8 mouse cellular contexts compared by ENCODE assay signal in the genomic region with DNA sequence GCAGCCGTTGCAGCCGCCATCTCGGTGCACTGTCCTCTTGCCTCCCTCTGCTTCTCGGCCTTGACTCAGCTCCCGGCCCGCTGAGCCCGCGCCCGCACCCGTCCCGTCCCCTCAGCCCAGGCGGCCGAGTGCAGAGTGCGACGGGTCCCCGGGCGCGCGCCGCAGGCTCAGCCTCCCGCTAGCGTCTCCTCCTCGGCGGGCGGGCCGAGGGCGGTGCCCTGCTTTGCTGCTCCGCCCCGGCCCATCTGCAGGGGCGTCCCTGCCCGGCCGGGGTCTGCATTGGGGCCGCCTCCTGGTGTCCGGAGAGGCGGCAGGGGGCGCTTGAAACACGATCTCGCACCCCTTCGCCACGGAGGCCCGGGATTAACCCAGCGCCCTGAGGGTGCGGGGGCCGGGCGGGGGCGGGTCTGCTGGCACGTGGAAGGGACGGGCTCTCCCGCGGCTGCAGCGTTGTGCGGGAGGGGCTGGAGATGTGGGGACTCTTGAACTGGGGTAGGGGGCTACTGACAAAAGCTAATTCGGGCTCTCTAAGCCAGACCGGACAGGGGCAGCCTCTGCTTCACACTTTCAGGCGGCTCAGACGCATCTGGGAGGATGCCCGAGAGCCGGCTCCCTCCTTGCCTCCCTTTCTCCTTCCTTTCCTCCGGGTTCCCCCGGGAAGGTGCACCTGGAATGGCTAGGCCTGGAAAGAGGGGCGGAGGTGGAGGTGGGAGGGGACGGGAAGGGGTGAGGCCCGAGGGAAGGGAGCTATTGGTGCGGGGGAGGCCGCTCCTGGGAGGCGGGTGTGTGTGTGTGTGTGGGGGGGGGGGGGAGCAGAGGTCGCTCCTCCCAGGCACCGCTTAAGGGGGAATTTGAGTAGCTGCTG. TPM values are rescaled to one million over a fixed set of nuclear protein-coding genes. Genes with fewer than 3 reads are reported as not detected.
A peak's percentile ranks its signal among the peaks of the same experiment; 100 is the strongest.
DNase-seq lines count a peak whose midpoint lies in the region; ATAC-seq and TF ChIP-seq lines count a peak whose summit lies in the region.

No protein-coding gene starts in this region.

- under 1% methylated on average over 58 of the region's 68 CpGs for WGBS in intestine, postnatal 0 days
- under 1% methylated on average over 68 of the region's 68 CpGs for WGBS in limb, embryonic 12.5 days
- WGBS in midbrain, embryonic 12.5 days = under 1% methylated on average over 63 of the region's 68 CpGs
- WGBS in spleen, adult 2 months = under 1% methylated on average over 61 of the region's 68 CpGs

- H3K27me3 ChIP-seq in intestine, postnatal 0 days (replicated peaks; ENCODE audit: control insufficient read depth, insufficient read depth, low read length) = no peaks in the 10 kb centered on the region
- H3K27me3 ChIP-seq in limb, embryonic 12.5 days = no peaks in the 10 kb centered on the region
- no peaks in the 10 kb centered on the region for H3K27me3 ChIP-seq in midbrain, embryonic 12.5 days
- H3K27me3 ChIP-seq in spleen, adult 2 months (ENCODE audit: control insufficient read depth, insufficient read depth, low read length) = no peaks in the 10 kb centered on the region

- no peaks in the 10 kb centered on the region for H3K9me3 ChIP-seq in intestine, postnatal 0 days (ENCODE audit: control insufficient read depth)
- no peaks in the 10 kb centered on the region for H3K9me3 ChIP-seq in limb, embryonic 12.5 days
- H3K9me3 ChIP-seq in midbrain, embryonic 12.5 days = no peaks in the 10 kb centered on the region

- no peak for TF ChIP-seq POLR2A in spleen, adult 2 months (IDR thresholded peaks at IDR 0.05; ENCODE audit: low read depth, low read length)

- peak; percentile 56 for TF ChIP-seq CTCF in intestine, postnatal 0 days (IDR thresholded peaks at IDR 0.05; ENCODE audit: low read depth)
- TF ChIP-seq CTCF in spleen, adult 2 months (IDR thresholded peaks at IDR 0.05; ENCODE audit: extremely low read depth, insufficient read depth, insufficient read length, insufficient replicate concordance) = no peak

- peak; percentile 81 for DNase-seq in layer of hippocampus, adult 11-12 months (ENCODE audit: low spot score)
- no peak for DNase-seq in layer of hippocampus, adult 9-10 months (ENCODE audit: low spot score)
- DNase-seq in embryo, embryonic 9.5 days (ENCODE audit: extremely low spot score) = peak; percentile 92
- DNase-seq in spleen, adult 2 months (ENCODE audit: low read depth in 1 of 2, low spot score in 2 of 2) = peak in 1 of 2 experiments; percentile 58

- peak overlapping the region; percentile 62 for H3K9ac ChIP-seq in intestine, postnatal 0 days (ENCODE audit: low read depth, low read length)
- H3K9ac ChIP-seq in limb, embryonic 12.5 days (replicated peaks) = peak overlapping the region; percentile 80
- peak overlapping the region; percentile 78 for H3K9ac ChIP-seq in midbrain, embryonic 12.5 days (replicated peaks)

- H3K36me3 ChIP-seq in intestine, postnatal 0 days (ENCODE audit: control insufficient read depth, insufficient read depth) = peaks cover 25% of the 10 kb centered on the region
- peaks cover 41% of the 10 kb centered on the region for H3K36me3 ChIP-seq in limb, embryonic 12.5 days
- peaks cover 33% of the 10 kb centered on the region for H3K36me3 ChIP-seq in midbrain, embryonic 12.5 days
- H3K36me3 ChIP-seq in spleen, adult 2 months (ENCODE audit: control insufficient read depth, insufficient read depth, low read length) = peaks cover 2% of the 10 kb centered on the region; the same call in 1 of the 2 replicates

- H3K4me3 ChIP-seq in intestine, postnatal 0 days (ENCODE audit: low read depth, low read length) = peak overlapping the region; percentile 68
- H3K4me3 ChIP-seq in limb, embryonic 12.5 days (replicated peaks) = peak overlapping the region; percentile 66
- peak overlapping the region; percentile 61 for H3K4me3 ChIP-seq in midbrain, embryonic 12.5 days
- peak overlapping the region; percentile 74 for H3K4me3 ChIP-seq in spleen, adult 2 months (ENCODE audit: extremely low read depth, insufficient read depth, insufficient read length)

- 0 out of 2 replicates have a peak, but pooled peaks cover 5% of the 10 kb centered on the region for H3K4me1 ChIP-seq in intestine, postnatal 0 days (replicated peaks; ENCODE audit: control insufficient read depth, insufficient read depth, low read length)
- peaks cover 35% of the 10 kb centered on the region for H3K4me1 ChIP-seq in limb, embryonic 12.5 days (replicated peaks)
- peaks cover 40% of the 10 kb centered on the region for H3K4me1 ChIP-seq in midbrain, embryonic 12.5 days
- H3K4me1 ChIP-seq in spleen, adult 2 months (ENCODE audit: control insufficient read depth, insufficient read depth, insufficient read length) = peaks cover 4% of the 10 kb centered on the region; the same call in 1 of the 2 replicates

- peak overlapping the region; percentile 97 for H3K27ac ChIP-seq in intestine, postnatal 0 days (ENCODE audit: low read depth, low read length)
- peak overlapping the region; percentile 97 for H3K27ac ChIP-seq in limb, embryonic 12.5 days
- H3K27ac ChIP-seq in midbrain, embryonic 12.5 days (replicated peaks) = peak overlapping the region; percentile 92
- peak overlapping the region; percentile 41; the same call in 1 of the 2 replicates for H3K27ac ChIP-seq in spleen, adult 2 months (ENCODE audit: insufficient read depth, low read length)

- ATAC-seq in granulocyte monocyte progenitor cell, adult 5-6 weeks (replicated peaks; ENCODE audit: poor library complexity, severe bottlenecking) = peak; percentile 33
- ATAC-seq in intestine, postnatal 0 days = peak; percentile 52
- ATAC-seq in limb, embryonic 12.5 days (ENCODE audit: insufficient number of reproducible peaks, insufficient read depth, low FRiP score, low TSS enrichment, low read depth) = peak; percentile 84
- ATAC-seq in midbrain, embryonic 12.5 days (ENCODE audit: low FRiP score, low read depth) = peak; percentile 88

- peak overlapping the region; percentile 92 for H3K4me2 ChIP-seq in intestine, postnatal 0 days (replicated peaks; ENCODE audit: low read depth)
- peak overlapping the region; percentile 88 for H3K4me2 ChIP-seq in limb, embryonic 12.5 days
- H3K4me2 ChIP-seq in midbrain, embryonic 12.5 days (replicated peaks) = peak overlapping the region; percentile 84

RNA-seq across cellular contexts. Expression of a gene that starts 1.3 kb away (rescaled TPM):
- total RNA-seq in granulocyte monocyte progenitor cell, adult 5-6 weeks (2014; fragmentation: Nextera tagmentation) = 62.4 and 81.5 TPM in 2 replicates
- total RNA-seq in granulocyte monocyte progenitor cell, adult 5-6 weeks (2017) = 61.8 and 91.6 TPM in 2 replicates
- 52.9 and 54.2 TPM in 2 replicates for polyA plus RNA-seq in intestine, postnatal 0 days (2015; fragmentation: Nextera tagmentation; extraction: Ambion mirVana)
- polyA plus RNA-seq in limb, embryonic 12.5 days (2016; fragmentation: Nextera tagmentation; extraction: Ambion mirVana) = 114 and 118 TPM in 2 replicates
- polyA plus RNA-seq in midbrain, embryonic 12.5 days (2016; fragmentation: Nextera tagmentation; extraction: Ambion mirVana) = 84.5 and 87.6 TPM in 2 replicates
- 8.5 and 10.0 TPM in 2 replicates for polyA plus RNA-seq in spleen, adult 2 months (2012; rRNA removed)

RNA-seq across cellular contexts. Expression of a gene that starts 1.3 kb away (rescaled TPM):
- total RNA-seq in granulocyte monocyte progenitor cell, adult 5-6 weeks (2014; fragmentation: Nextera tagmentation) = 2.6 and 6.0 TPM in 2 replicates
- total RNA-seq in granulocyte monocyte progenitor cell, adult 5-6 weeks (2017) = 1.9 and 3.8 TPM in 2 replicates
- 5.4 and 6.1 TPM in 2 replicates for polyA plus RNA-seq in intestine, postnatal 0 days (2015; fragmentation: Nextera tagmentation; extraction: Ambion mirVana)
- 31.1 and 31.9 TPM in 2 replicates for polyA plus RNA-seq in limb, embryonic 12.5 days (2016; fragmentation: Nextera tagmentation; extraction: Ambion mirVana)
- polyA plus RNA-seq in midbrain, embryonic 12.5 days (2016; fragmentation: Nextera tagmentation; extraction: Ambion mirVana) = 30.7 and 32.8 TPM in 2 replicates
- polyA plus RNA-seq in spleen, adult 2 months (2012; rRNA removed) = 8.5 and 12.1 TPM in 2 replicates

RNA-seq across cellular contexts. Expression of a gene that starts 16.7 kb away (rescaled TPM):
- not detected in 2 replicates for total RNA-seq in granulocyte monocyte progenitor cell, adult 5-6 weeks (2014; fragmentation: Nextera tagmentation)
- not detected in 2 replicates for total RNA-seq in granulocyte monocyte progenitor cell, adult 5-6 weeks (2017)
- 2.3 TPM in 2 replicates for polyA plus RNA-seq in intestine, postnatal 0 days (2015; fragmentation: Nextera tagmentation; extraction: Ambion mirVana)
- 5.0 and 5.1 TPM in 2 replicates for polyA plus RNA-seq in limb, embryonic 12.5 days (2016; fragmentation: Nextera tagmentation; extraction: Ambion mirVana)
- polyA plus RNA-seq in midbrain, embryonic 12.5 days (2016; fragmentation: Nextera tagmentation; extraction: Ambion mirVana) = 4.8 and 5.3 TPM in 2 replicates
- 0.63 and 1.6 TPM in 2 replicates for polyA plus RNA-seq in spleen, adult 2 months (2012; rRNA removed)

RNA-seq across cellular contexts. Expression of a gene that starts 18.1 kb away (rescaled TPM):
- not detected in 2 replicates for total RNA-seq in granulocyte monocyte progenitor cell, adult 5-6 weeks (2014; fragmentation: Nextera tagmentation)
- total RNA-seq in granulocyte monocyte progenitor cell, adult 5-6 weeks (2017) = not detected in 2 replicates
- polyA plus RNA-seq in intestine, postnatal 0 days (2015; fragmentation: Nextera tagmentation; extraction: Ambion mirVana) = 2.4 and 2.7 TPM in 2 replicates
- polyA plus RNA-seq in limb, embryonic 12.5 days (2016; fragmentation: Nextera tagmentation; extraction: Ambion mirVana) = 0.48 and 0.56 TPM in 2 replicates
- polyA plus RNA-seq in midbrain, embryonic 12.5 days (2016; fragmentation: Nextera tagmentation; extraction: Ambion mirVana) = 0.43 and 0.63 TPM in 2 replicates
- 0.09 and 0.19 TPM in 2 replicates for polyA plus RNA-seq in spleen, adult 2 months (2012; rRNA removed)

RNA-seq across cellular contexts. Expression of a gene that starts 23.2 kb away (rescaled TPM):
- total RNA-seq in granulocyte monocyte progenitor cell, adult 5-6 weeks (2014; fragmentation: Nextera tagmentation) = 1.6 TPM in 1 of 2 replicates, not detected in the other
- total RNA-seq in granulocyte monocyte progenitor cell, adult 5-6 weeks (2017) = 0.43 TPM in 1 of 2 replicates, not detected in the other
- 4.7 and 5.0 TPM in 2 replicates for polyA plus RNA-seq in intestine, postnatal 0 days (2015; fragmentation: Nextera tagmentation; extraction: Ambion mirVana)
- polyA plus RNA-seq in limb, embryonic 12.5 days (2016; fragmentation: Nextera tagmentation; extraction: Ambion mirVana) = 5.3 and 7.4 TPM in 2 replicates
- polyA plus RNA-seq in midbrain, embryonic 12.5 days (2016; fragmentation: Nextera tagmentation; extraction: Ambion mirVana) = 17.9 and 18.0 TPM in 2 replicates
- 5.9 and 8.3 TPM in 2 replicates for polyA plus RNA-seq in spleen, adult 2 months (2012; rRNA removed)

Comparison
In these comparisons a context has a peak if more than half of its experiments do, and no peak if none do; other contexts are left out.
1. ATAC-seq: peak in every context shown above with its lines; median percentile 88 in midbrain, embryonic 12.5 days; 84 in limb, embryonic 12.5 days; 52 in intestine, postnatal 0 days; 33 in granulocyte monocyte progenitor cell, adult 5-6 weeks.
2. H3K27ac ChIP-seq: peak in every context shown above with its lines; median percentile 97 in intestine, postnatal 0 days; 97 in limb, embryonic 12.5 days; 92 in midbrain, embryonic 12.5 days; 41 in spleen, adult 2 months.